Mouse (Mus musculus) cortical plate, adult 2 months (tissue): Measurements from ENCODE around the gene Hmg20b.

Experiments used
- CTCF ChIP-seq: fragments of 200-500 bp; IDR thresholded peaks from 2 replicates; pipeline ENCODE4 v1.5.1; 2011; ENCODE audit warnings: mild to moderate bottlenecking, control low read depth, low read length; ENCODE audit not compliant: insufficient read depth; ENCODE audit errors: extremely low read depth
- POLR2A ChIP-seq: fragments of 200-500 bp; IDR thresholded peaks from 2 replicates; pipeline ENCODE4 v1.6.1; 2011; ENCODE audit warnings: mild to moderate bottlenecking, low read length, control low read depth; ENCODE audit not compliant: insufficient read depth; ENCODE audit errors: extremely low read depth

DNA sequence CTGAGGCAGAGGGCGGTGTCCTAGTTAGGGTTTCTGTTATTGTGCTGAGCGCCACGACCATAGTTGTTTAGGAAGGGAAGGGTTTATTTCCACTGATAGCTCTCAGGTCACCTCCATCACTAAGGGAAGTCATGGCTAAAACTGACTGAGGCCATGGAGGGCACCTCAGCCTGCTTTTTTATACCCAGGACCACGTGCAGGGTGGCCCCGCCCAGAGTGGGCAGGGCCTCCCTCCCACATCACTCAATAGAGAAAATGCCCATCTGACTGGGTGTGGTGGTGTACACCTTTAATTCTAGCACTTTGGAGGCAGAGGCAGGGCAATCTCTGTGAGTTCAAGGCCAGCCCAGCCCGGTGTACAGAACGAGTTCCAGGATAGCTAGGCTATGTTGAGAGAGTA, 36.1 kb downstream of the Hmg20b start:
- TF ChIP-seq POLR2A (no peak), CTCF (no peak)
